ENCODE assay signal across 8 mouse cellular contexts in genomic region chr1:63176259-63176603, GRCm38 (mm10). TPM values are rescaled to one million over a fixed set of nuclear protein-coding genes. Genes with fewer than 3 reads are reported as not detected.
DNase-seq lines count a peak whose midpoint lies in the region; ATAC-seq and TF ChIP-seq lines count a peak whose summit lies in the region.

No protein-coding gene starts in this region.

- H3K36me3 ChIP-seq in heart, adult 2 months (ENCODE audit: control insufficient read depth, insufficient read depth, low read length) = peaks cover 27% of the 10 kb centered on the region
- H3K36me3 ChIP-seq in E14TG2a.4 (ENCODE audit: insufficient read depth, low read length) = peaks cover 59% of the 10 kb centered on the region
- peaks cover 24% of the 10 kb centered on the region; the same call in 1 of the 2 replicates for H3K36me3 ChIP-seq in forebrain, postnatal 0 days (ENCODE audit: insufficient read depth)

- peaks cover 4% of the 10 kb centered on the region for H3K4me1 ChIP-seq in heart, adult 2 months (ENCODE audit: control insufficient read depth, insufficient read depth, low read length)
- H3K4me1 ChIP-seq in E14TG2a.4 (replicated peaks; ENCODE audit: low read depth, low read length) = peaks cover 42% of the 10 kb centered on the region
- peaks cover 23% of the 10 kb centered on the region for H3K4me1 ChIP-seq in forebrain, postnatal 0 days (ENCODE audit: insufficient read depth)

- peaks cover 4% of the 10 kb centered on the region for H3K79me2 ChIP-seq in heart, adult 2 months (replicated peaks; ENCODE audit: control insufficient read depth, insufficient read depth, low read length)

- TF ChIP-seq POLR2A in heart, adult 2 months (IDR thresholded peaks at IDR 0.05; ENCODE audit: insufficient read depth, low read depth, low read length) = no peak

- intact Hi-C loops in heart, adult 2 months (cut with DNase I) = loop anchor here (1.0 kb wide), 1 partner anchor 62 kb away; the partner anchor contains the start of gene Ino80d
- intact Hi-C loops in heart, postnatal 14 days (cut with DNase I) = no loop called here

- no peak for DNase-seq in heart, adult 2 months
- no peak for DNase-seq in heart, postnatal 14 days
- no peak for DNase-seq in forebrain, postnatal 0 days
- no peak for DNase-seq in retina, postnatal 1 day
- DNase-seq in T-cell, adult 2 months (ENCODE audit: low spot score) = no peak
- no peak for DNase-seq in layer of hippocampus, postnatal 14 days (ENCODE audit: low spot score in 2 of 2)

- WGBS in heart, adult 2 months = under 1% methylated on average over 14 of the region's 14 CpGs
- 0% methylated on average over 14 of the region's 14 CpGs for WGBS in forebrain, postnatal 0 days

- TF ChIP-seq EP300 in heart, adult 2 months (IDR thresholded peaks at IDR 0.05; ENCODE audit: insufficient read depth, low read depth, low read length) = no peak

- H3K4me2 ChIP-seq in forebrain, postnatal 0 days (ENCODE audit: low read depth) = peak overlapping the region; percentile 77

- no peaks in the 10 kb centered on the region for H3K27me3 ChIP-seq in heart, adult 2 months (ENCODE audit: control insufficient read depth, insufficient read depth, low read length)
- no peaks in the 10 kb centered on the region for H3K27me3 ChIP-seq in E14TG2a.4 (ENCODE audit: insufficient read depth, low read length)
- no peaks in the 10 kb centered on the region for H3K27me3 ChIP-seq in forebrain, postnatal 0 days (ENCODE audit: insufficient read depth, low read length)

- H3K27ac ChIP-seq in heart, adult 2 months = peak overlapping the region; percentile 99
- H3K27ac ChIP-seq in forebrain, postnatal 0 days (ENCODE audit: low read depth, low read length) = peak overlapping the region; percentile 92

- peak overlapping the region; percentile 82 for H3K4me3 ChIP-seq in heart, adult 2 months
- peak overlapping the region; percentile 100 for H3K4me3 ChIP-seq in E14TG2a.4 (replicated peaks; ENCODE audit: low read length)
- peak overlapping the region; percentile 98 for H3K4me3 ChIP-seq in forebrain, postnatal 0 days (ENCODE audit: low read depth, low read length)

- no peaks in the 10 kb centered on the region for H3K9me3 ChIP-seq in E14TG2a.4 (ENCODE audit: low read length)
- H3K9me3 ChIP-seq in forebrain, postnatal 0 days (ENCODE audit: low read length) = no peaks in the 10 kb centered on the region

- ATAC-seq in forebrain, postnatal 0 days = peak; percentile 9
- peak; percentile 17 for ATAC-seq in megakaryocyte, adult 5-6 weeks (ENCODE audit: poor library complexity, severe bottlenecking)

- TF ChIP-seq CTCF in heart, adult 2 months (IDR thresholded peaks at IDR 0.05) = no peak
- no peak for TF ChIP-seq CTCF in E14TG2a.4 (conservative IDR thresholded peaks at IDR 0.05; ENCODE audit: low read length)
- no peak for TF ChIP-seq CTCF in forebrain, postnatal 0 days (IDR thresholded peaks at IDR 0.05; ENCODE audit: low read depth)

- H3K9ac ChIP-seq in heart, adult 2 months (ENCODE audit: low read depth, low read length) = peak overlapping the region; percentile 64
- H3K9ac ChIP-seq in forebrain, postnatal 0 days = peak overlapping the region; percentile 91

RNA-seq across cellular contexts. Expression of gene Eef1b2, which starts 0.4 kb away (rescaled TPM):
- 100 to 1,000 TPM; 414 to 481 TPM for total RNA-seq in heart, adult 2 months (2021)
- polyA plus RNA-seq in heart, adult 2 months (2012; rRNA removed) = 149 and 190 TPM in 2 replicates
- total RNA-seq in heart, postnatal 14 days (2021) = 100 to 1,000 TPM; 353 to 397 TPM
- 769 and 814 TPM in 2 replicates for total RNA-seq in forebrain, postnatal 0 days (2014; rRNA removed)
- 477 and 542 TPM in 2 replicates for polyA plus RNA-seq in forebrain, postnatal 0 days (2015; fragmentation: Nextera tagmentation; extraction: Ambion mirVana)
- 882 and 903 TPM in 2 replicates for total RNA-seq in megakaryocyte, adult 5-6 weeks (2015)
- 1,598 and 1,756 TPM in 2 replicates for total RNA-seq in megakaryocyte, adult 5-6 weeks (2017)
- total RNA-seq in layer of hippocampus, postnatal 14 days (2021) = 100 to 1,000 TPM; 390 to 404 TPM

RNA-seq across cellular contexts. Expression of gene Ndufs1, which starts 0.4 kb away (rescaled TPM):
- total RNA-seq in heart, adult 2 months (2021) = 100 to 1,000 TPM; 746 to 840 TPM
- polyA plus RNA-seq in heart, adult 2 months (2012; rRNA removed) = 295 and 563 TPM in 2 replicates
- total RNA-seq in heart, postnatal 14 days (2021) = 100 to 1,000 TPM; 776 to 791 TPM
- total RNA-seq in forebrain, postnatal 0 days (2014; rRNA removed) = 122 and 147 TPM in 2 replicates
- polyA plus RNA-seq in forebrain, postnatal 0 days (2015; fragmentation: Nextera tagmentation; extraction: Ambion mirVana) = 110 and 111 TPM in 2 replicates
- 91.8 and 101 TPM in 2 replicates for total RNA-seq in megakaryocyte, adult 5-6 weeks (2015)
- 87.4 and 108 TPM in 2 replicates for total RNA-seq in megakaryocyte, adult 5-6 weeks (2017)
- 100 to 1,000 TPM; 150 to 164 TPM for total RNA-seq in layer of hippocampus, postnatal 14 days (2021)

RNA-seq across cellular contexts. Expression of gene Gpr1, which starts 38.1 kb away (rescaled TPM):
- under 1 TPM; 0.16 to 0.50 TPM for total RNA-seq in heart, adult 2 months (2021)
- polyA plus RNA-seq in heart, adult 2 months (2012; rRNA removed) = 0.31 and 0.88 TPM in 2 replicates
- under 1 TPM; 0.36 to 0.59 TPM for total RNA-seq in heart, postnatal 14 days (2021)
- 0.62 and 0.95 TPM in 2 replicates for total RNA-seq in forebrain, postnatal 0 days (2014; rRNA removed)
- 0.45 and 0.47 TPM in 2 replicates for polyA plus RNA-seq in forebrain, postnatal 0 days (2015; fragmentation: Nextera tagmentation; extraction: Ambion mirVana)
- total RNA-seq in megakaryocyte, adult 5-6 weeks (2015) = not detected in 2 replicates
- total RNA-seq in megakaryocyte, adult 5-6 weeks (2017) = not detected in 2 replicates
- under 1 TPM; 0.19 to 0.28 TPM for total RNA-seq in layer of hippocampus, postnatal 14 days (2021)
